Mouse (Mus musculus) liver, postnatal 0 days (tissue): ENCODE measurements around the gene Got1. TPM values are rescaled to one million over a fixed set of nuclear protein-coding genes. Genes with fewer than 3 reads are reported as not detected.

Experiments
- ATAC-seq: fragments of 200-750 bp; cut with Nextera tagmentation; 2 replicates; pipeline ENCODE4 v1.8.0; 2017; ENCODE audit warnings: mild to moderate bottlenecking, moderate library complexity
- DNase-seq: peaks from one replicate; pipeline ENCODE4 v3.0.0-alpha.2; 2016
- H3K27ac ChIP-seq: fragments of 300-500 bp; sonication (generic); 2 replicates; pipeline ENCODE4 v1.5.1; 2014; ENCODE audit warnings: antibody characterized with exemption, moderate library complexity, mild to moderate bottlenecking, low read depth
- H3K27me3 ChIP-seq: fragments of 300-500 bp; sonication (generic); 2 replicates; pipeline ENCODE4 v1.6.1; 2014; ENCODE audit warnings: low read length, control low read depth, mixed read lengths; ENCODE audit not compliant: insufficient read depth
- H3K36me3 ChIP-seq: fragments of 300-500 bp; sonication (generic); replicated peaks from 2 replicates; pipeline ENCODE4 v1.6.1; 2014; ENCODE audit warnings: mild to moderate bottlenecking, control low read depth, low read length, moderate library complexity, mixed read lengths; ENCODE audit not compliant: insufficient read depth
- H3K4me1 ChIP-seq: fragments of 300-500 bp; sonication (generic); 2 replicates; pipeline ENCODE4 v1.6.1; 2014; ENCODE audit warnings: antibody characterized with exemption, mild to moderate bottlenecking, control low read depth; ENCODE audit not compliant: insufficient read depth
- H3K4me2 ChIP-seq: fragments of 300-500 bp; sonication (generic); 2 replicates; pipeline ENCODE4 v1.6.1; 2014; ENCODE audit warnings: low read depth, mild to moderate bottlenecking, low read length, moderate library complexity, mixed read lengths
- H3K4me3 ChIP-seq: fragments of 300-500 bp; sonication (generic); 2 replicates; pipeline ENCODE4 v1.5.1; 2014; ENCODE audit warnings: low read depth, low read length
- H3K9ac ChIP-seq: fragments of 300-500 bp; sonication (generic); replicated peaks from 2 replicates; pipeline ENCODE4 v1.6.1; 2014; ENCODE audit warnings: mild to moderate bottlenecking, moderate library complexity
- H3K9me3 ChIP-seq: fragments of 300-500 bp; sonication (generic); 2 replicates; pipeline ENCODE4 v1.6.1; 2016; ENCODE audit warnings: mild to moderate bottlenecking, control low read depth, low read length, mixed read lengths
- CTCF ChIP-seq: sonication (generic); IDR thresholded peaks from 2 replicates; pipeline ENCODE4 v1.5.1; 2016; ENCODE audit warnings: antibody characterized with exemption, low read depth
- EP300 ChIP-seq: IDR thresholded peaks from 2 replicates; pipeline ENCODE4 v1.6.1; 2016; ENCODE audit warnings: antibody characterized with exemption, low read depth, mild to moderate bottlenecking
- WGBS: fragments of 180-500 bp; shearing (Covaris S2); extraction: QIAGEN DNeasy Blood & Tissue Kit; methylation state at CpG from one replicate; pipeline ENCODE4 v1.1.7; 2014; ENCODE audit not compliant: insufficient replicate concordance; 5-methylcytosine and 5-hydroxymethylcytosine counted together
- polyA plus RNA-seq: library from polyadenylated mRNA; unstranded; fragments of >200 nt; fragmentation: Nextera tagmentation; extraction: Ambion mirVana; gene quantifications from 2 replicates; pipeline ENCODE4 v1.2.1, GENCODE M21; 2015

The Got1 gene
- polyA plus RNA-seq, 1 experiment from 2014 or later, result 127 TPM

DNA sequence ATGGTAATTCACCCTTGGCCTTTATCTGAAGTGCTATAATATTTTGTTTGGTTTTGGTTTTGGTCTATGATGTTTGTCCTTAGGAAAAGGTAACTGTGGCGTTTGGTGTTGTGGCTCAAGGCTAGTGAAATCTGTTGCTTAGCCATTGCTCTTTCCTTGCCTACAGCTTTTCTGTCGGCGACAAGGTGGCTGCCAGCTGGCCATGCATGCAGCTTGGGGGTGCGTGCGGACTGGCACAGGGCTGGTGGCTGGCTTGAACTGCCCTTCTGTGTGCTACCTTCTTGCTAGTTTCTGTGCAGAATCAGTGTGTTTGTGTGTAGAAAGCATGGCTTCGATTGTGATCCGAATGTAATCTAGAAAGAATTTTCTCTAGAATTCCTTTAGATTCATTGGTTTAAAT is 51.6 kb downstream of the Got1 start:
- Histone ChIP-seq H3K36me3 (no peaks in the 10 kb centered on the region), H3K4me3 (no peak overlapping the region), H3K27ac (no peak overlapping the region), H3K27me3 (no peaks in the 10 kb centered on the region), H3K9me3 (no peaks in the 10 kb centered on the region), H3K4me1 (no peaks in the 10 kb centered on the region), H3K9ac (no peak overlapping the region), H3K4me2 (no peak overlapping the region)
- TF ChIP-seq CTCF, result no peak
- WGBS, result 87% methylated on average over 7 of the region's 7 CpGs
- ATAC-seq (no peak), DNase-seq (no peak)

DNA sequence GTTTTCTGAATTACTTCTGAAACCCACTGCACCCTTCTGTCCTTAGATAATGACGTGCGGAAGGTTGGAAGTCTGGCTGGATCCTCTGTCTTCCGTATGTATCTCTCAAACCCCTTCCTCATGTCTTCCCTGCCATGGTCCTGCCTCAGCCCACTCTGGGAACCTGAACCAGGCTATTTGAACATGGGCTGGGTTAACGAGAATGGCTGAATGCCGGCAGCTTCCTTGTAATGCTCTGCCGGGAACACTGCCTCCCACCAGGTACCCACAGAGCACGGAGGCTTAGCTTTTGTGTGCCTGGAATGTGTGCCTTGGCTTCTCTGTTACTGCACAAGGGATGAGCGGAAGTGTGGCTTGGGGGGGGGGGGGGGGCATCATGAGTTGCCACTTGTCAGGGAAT is 52.1 kb downstream of the Got1 start:
- DNase-seq, result no peak
- no peak for ATAC-seq
- H3K27me3 ChIP-seq, result no peaks in the 10 kb centered on the region
- 81% methylated on average over 8 of the region's 8 CpGs for WGBS
- H3K9me3 ChIP-seq, result no peaks in the 10 kb centered on the region
- H3K36me3 ChIP-seq, result no peaks in the 10 kb centered on the region
- no peak for TF ChIP-seq CTCF
- TF ChIP-seq EP300, result no peak
- H3K9ac ChIP-seq, result no peak overlapping the region
- H3K4me3 ChIP-seq, result no peak overlapping the region
- no peak overlapping the region for H3K27ac ChIP-seq
- H3K4me1 ChIP-seq, result no peaks in the 10 kb centered on the region
- H3K4me2 ChIP-seq, result no peak overlapping the region

DNA sequence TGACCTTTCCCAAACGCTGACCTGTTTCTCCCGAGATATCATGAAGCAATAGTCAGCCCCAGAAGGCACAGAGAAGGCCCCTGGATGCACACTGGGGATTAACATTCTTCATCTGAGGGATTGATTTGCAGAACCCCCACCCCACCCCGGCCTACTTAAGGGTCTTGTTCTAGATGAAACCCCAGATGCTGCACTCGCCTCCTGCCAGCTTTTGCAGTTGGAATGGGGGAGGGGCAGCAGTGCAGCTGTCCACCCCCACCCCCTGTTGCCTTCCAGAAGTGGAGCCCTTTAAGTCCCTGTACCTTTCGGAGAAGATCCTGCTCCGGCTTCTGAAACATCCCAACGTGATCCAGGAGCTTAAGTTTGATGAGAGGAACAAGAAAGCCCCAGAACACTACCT is 55.1 kb downstream of the Got1 start:
- Histone ChIP-seq H3K36me3 (no peaks in the 10 kb centered on the region), H3K27me3 (no peaks in the 10 kb centered on the region), H3K9me3 (no peaks in the 10 kb centered on the region), H3K4me1 (no peaks in the 10 kb centered on the region), H3K9ac (no peak overlapping the region), H3K27ac (no peak overlapping the region), H3K4me2 (no peak overlapping the region), H3K4me3 (no peak overlapping the region)
- TF ChIP-seq EP300 (no peak), CTCF (no peak)
- no peak for ATAC-seq
- DNase-seq, result no peak
- WGBS, result 68% methylated on average over 7 of the region's 7 CpGs

DNA sequence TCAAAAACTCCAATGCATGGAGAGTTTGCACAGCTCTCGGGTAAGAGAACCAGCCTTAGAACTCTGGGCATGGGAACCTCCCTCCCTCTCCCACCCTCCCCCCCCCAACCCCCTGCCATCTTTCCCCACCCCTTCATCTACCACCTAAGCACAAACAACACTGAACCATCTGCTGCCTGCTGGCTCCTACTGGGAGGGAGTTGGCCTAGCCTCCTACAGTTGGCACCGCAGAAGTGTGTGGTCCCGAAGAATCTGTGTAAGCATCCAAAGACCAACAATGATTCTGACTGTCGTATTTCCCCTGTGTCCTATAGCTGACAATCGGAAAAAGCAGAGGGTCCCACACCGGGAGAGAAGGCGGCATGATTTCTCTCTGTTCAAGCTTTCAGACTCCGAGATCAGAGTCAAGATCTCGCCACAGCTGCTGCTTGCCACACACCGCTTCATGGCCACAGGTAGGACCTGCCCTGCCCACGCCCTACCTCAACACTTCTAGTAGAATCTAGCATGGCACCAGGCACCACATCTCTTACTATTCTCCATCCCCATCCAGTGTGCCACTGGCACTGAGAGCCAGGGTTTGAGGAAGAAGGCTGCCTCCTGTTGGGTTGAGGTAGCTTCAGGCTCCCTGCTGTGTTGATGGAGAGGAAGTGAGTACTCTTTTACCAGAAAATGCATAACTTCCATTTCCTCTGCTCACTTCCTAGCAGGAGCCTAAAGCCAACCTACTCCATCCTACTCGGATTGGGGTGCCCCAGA is 56.3 kb downstream of the Got1 start:
- no peaks in the 10 kb centered on the region for H3K36me3 ChIP-seq
- H3K4me3 ChIP-seq, result no peak overlapping the region
- H3K4me1 ChIP-seq, result no peaks in the 10 kb centered on the region
- DNase-seq (no peak), ATAC-seq (no peak)
- WGBS, result 80% methylated on average over 12 of the region's 12 CpGs
- no peaks in the 10 kb centered on the region for H3K9me3 ChIP-seq
- no peaks in the 10 kb centered on the region for H3K27me3 ChIP-seq
- no peak for TF ChIP-seq EP300
- no peak for TF ChIP-seq CTCF
- no peak overlapping the region for H3K27ac ChIP-seq
- no peak overlapping the region for H3K4me2 ChIP-seq
- no peak overlapping the region for H3K9ac ChIP-seq

DNA sequence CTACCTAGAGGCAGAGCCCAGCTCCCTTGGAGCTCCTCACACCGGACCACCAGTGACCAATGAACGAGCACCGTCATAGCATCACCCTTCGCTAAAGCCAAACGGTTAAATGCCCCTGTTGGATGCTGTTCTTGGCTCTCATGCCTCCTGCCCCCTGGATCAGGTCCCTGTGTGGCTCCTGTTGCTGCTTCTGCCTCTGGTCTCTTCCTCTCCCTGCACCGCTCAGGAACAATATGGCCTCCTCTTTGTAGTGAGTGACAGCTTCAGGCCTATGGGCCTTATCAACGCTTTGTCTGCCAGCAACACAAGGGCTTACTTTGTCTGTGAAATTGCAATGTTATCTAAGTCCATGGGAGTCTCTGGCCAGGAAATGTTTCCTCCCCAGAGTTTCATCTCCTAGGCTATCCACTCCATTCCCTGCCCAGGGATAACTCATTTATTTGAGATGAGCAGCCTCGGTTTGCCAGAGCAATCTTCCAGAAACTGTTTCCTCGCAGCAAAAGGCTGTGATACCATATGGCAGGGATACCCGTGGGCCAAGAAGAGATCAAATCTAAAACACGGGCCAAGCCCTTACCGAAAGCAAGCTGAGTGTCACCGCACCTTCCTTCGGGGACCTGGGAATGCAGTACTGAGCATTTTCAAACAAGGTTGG is 58.7 kb downstream of the Got1 start:
- no peaks in the 10 kb centered on the region for H3K9me3 ChIP-seq
- no peak for ATAC-seq

DNA sequence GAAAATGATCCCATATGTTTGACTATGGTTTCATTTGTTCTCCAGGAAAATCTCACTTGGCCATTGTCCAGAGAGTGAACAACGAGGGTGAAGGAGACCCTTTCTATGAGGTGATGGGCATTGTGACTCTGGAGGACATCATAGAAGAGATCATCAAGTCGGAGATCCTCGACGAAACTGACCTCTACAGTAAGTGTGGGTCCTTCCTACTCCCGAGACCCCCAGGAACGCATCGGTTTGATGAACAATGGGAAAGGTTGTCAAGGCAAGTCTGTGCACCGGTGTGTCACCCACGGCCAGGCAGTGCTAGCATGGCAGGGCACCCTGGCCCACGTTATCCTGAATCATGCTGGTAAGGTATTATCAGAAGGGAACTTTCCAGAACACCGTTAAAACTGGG is 59.3 kb downstream of the Got1 start:
- no peak for ATAC-seq
- H3K4me1 ChIP-seq, result no peaks in the 10 kb centered on the region
- TF ChIP-seq EP300 (no peak), CTCF (no peak)
- no peak overlapping the region for H3K27ac ChIP-seq
- 85% methylated on average over 11 of the region's 11 CpGs for WGBS
- no peak overlapping the region for H3K4me3 ChIP-seq
- H3K27me3 ChIP-seq, result no peaks in the 10 kb centered on the region
- H3K9ac ChIP-seq, result no peak overlapping the region
- H3K4me2 ChIP-seq, result no peak overlapping the region
- H3K36me3 ChIP-seq, result no peaks in the 10 kb centered on the region
- H3K9me3 ChIP-seq, result no peaks in the 10 kb centered on the region
- no peak for DNase-seq

More for the DNA sequence above, 58.7 kb downstream of the Got1 start:
- DNase-seq, result no peak
- Histone ChIP-seq H3K36me3 (no peaks in the 10 kb centered on the region), H3K4me3 (no peak overlapping the region), H3K27me3 (no peaks in the 10 kb centered on the region), H3K9ac (no peak overlapping the region), H3K4me1 (no peaks in the 10 kb centered on the region), H3K27ac (no peak overlapping the region), H3K4me2 (no peak overlapping the region)
- no peak for TF ChIP-seq EP300
- no peak for TF ChIP-seq CTCF
- 84% methylated on average over 14 of the region's 14 CpGs for WGBS
